Mouse (Mus musculus) frontal cortex, adult (tissue): ENCODE measurements around the gene Lrrc1.

Source experiments
- ATAC-seq: cut with Nextera tagmentation; 2 replicates; pipeline ENCODE4 v1.9.2; 2017; ENCODE audit warnings: mild to moderate bottlenecking, moderate library complexity, mixed read lengths; ENCODE audit not compliant: low TSS enrichment

Lrrc1 gene

DNA sequence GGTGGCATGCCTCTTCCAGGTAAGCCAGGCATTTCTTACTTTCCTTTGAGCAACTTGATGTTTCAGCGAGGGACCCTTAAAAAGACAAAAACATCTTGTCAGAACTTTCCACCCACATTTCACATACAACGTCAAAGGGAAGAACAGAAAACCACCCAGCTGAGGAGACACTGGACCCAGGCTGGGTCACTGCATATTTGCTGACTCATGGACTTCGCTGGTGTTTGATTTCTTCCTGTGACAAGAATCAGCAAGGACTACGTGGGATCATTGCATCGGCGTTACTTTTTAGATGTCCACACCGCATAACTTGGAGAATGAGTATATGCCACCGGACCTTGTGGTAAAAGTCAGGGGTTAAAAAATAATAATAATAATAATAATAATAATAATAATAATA is 155.7 kb downstream of the Lrrc1 start:
- no peak for ATAC-seq

DNA sequence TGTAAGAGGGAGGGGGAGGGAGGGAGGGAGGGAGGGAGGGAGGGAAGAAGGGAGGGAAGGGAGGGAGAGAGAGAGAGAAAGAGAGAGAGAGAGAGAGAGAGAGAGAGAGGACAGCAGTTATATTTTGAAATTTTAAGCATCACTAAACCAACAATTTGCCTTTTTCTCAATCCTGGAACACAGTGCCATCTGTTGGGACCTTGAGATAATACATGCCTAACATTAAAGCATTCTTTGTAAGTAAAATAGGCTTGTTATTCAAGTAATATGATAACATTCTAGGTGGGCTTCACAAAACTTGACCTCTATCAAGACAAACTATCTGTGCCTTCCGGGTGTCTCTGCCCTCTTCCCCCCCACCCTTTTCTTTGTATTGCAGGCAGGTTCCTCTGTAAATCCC is 157.9 kb downstream of the Lrrc1 start:
- no peak for ATAC-seq

DNA sequence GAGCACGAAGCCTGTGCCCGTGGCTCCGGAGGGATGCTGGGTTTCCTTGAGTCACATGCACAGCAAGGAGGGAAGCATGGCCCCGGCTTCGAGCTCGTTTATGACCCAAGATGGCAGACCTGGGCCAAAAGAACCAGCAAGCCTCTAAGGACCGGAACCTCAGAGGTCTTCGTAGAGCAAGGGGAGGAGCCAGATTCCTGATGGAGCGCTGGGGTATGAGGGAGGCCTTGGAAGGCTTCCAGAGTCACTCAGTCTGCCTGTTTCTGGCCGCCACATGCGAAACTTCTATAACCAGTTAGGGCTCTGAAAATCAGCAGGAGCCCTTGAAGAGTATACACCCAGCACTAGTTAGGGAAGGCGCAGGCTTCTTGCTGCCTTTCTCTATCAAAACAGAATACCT is 159.1 kb downstream of the Lrrc1 start:
- ATAC-seq = no peak

DNA sequence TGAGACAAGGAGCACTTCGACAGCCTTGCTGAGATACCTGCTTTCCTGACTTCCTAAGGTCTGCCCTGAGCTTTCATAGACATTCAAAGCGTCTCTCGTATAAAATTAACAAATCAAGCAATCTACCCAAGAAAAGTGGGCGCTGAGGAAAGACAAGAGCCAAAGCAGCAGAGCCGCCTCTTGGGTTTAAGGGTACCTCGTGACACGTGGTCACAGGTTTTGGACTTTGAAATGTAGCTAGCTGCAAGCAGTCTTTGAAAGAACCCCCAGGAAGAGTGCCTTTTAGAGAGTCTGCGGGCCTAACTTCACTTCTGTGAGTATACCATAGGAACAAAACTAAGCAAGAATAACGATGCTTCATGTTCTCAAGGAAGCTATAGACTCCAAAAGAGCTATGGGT is 160.0 kb downstream of the Lrrc1 start:
- ATAC-seq = no peak

DNA sequence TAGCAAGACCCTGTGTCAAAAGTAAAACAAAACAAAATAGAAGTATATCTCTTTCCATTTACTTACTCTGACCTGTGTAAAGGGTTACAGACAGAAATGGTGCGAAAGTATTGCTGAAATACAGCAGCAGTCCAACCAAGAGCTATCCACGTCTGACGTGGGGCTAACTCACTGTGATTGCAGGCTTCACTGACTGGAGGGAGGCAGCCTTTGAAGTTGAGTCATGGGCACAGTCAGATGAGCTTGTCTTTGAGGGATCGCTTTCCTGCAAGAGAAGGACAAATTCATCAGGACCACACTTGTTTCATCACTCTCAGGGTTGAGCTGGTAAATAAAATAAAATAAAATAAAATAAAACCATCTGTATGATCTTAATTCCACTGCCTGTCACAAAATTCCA is 160.7 kb downstream of the Lrrc1 start:
- no peak for ATAC-seq

DNA sequence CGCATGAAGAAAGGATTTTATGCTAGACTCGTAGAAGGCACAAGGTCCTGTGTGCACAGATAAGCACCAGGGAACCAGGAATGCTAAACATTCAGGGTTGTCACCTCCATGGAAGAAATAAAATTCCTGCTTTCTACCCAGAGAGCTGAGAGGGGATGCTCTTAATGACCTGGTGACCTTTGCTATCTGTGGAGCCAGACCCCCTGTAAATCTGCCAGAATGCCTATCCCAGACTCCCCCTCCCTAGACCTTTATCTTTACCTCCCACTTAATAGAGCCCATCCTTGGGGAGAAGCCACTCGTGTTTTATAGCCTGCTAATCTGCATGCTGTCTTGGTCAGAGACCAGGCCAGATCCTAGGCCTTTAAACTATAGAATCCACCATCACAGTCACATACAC is 162.2 kb downstream of the Lrrc1 start:
- ATAC-seq = no peak

DNA sequence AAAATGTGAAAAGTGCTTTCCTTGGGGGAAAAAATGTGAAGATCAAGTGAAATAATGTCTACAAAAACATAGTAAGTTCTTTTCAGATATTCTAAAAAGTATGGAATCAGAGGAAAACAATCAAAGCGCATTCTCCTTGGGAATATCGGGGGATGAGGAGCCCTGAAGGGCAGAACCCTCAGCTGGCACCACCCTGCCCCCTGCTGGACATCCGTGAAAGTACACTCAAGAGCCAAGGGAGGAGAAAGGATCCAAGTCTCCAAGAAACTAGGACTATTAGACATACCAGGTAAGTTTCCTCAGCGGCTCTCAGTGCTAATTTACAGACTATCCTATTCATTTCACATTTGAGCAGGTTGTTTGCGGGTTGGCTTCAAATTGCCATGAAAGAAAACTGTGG is 163.1 kb downstream of the Lrrc1 start:
- peak; percentile 88 for ATAC-seq
